9 mouse cellular contexts compared by ENCODE assay signal in the genomic region with DNA sequence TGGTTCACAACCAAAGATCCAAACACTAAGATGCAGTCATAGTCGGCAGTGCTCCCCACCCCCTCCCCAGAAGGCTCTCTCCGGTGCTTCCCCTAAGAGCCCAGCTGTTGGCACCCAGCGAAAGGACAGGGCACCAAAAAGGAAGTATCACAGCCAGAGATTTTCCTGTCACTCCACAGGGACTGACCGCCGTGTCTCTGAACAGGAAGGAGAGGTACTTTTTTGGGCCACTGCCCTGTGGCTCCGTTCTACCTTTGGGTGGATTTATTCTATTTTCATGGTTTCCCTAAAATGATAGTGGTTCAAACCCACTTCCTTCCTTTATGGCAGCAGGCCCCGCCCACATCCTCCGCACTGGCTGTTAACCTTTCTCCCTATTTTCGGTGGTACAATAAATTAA. TPM values are rescaled to one million over a fixed set of nuclear protein-coding genes. Genes with fewer than 3 reads are reported as not detected.
DNase-seq lines count a peak whose midpoint lies in the region; ATAC-seq lines count a peak whose summit lies in the region.
"Had no signal": no experiment of that assay in that cellular context is flagged by ENCODE, and none has a peak within 500 bp of the region (broad histone marks: within the 10 kb centered on the region; RNA-seq: fewer than 3 reads in every experiment).

No protein-coding gene starts in this region.

- no peak overlapping the region for H3K4me3 ChIP-seq in lung, embryonic 16.5 days (ENCODE audit: low read length)
- H3K4me3 ChIP-seq in intestine, embryonic 15.5 days (replicated peaks): no peak overlapping the region

- no peaks in the 10 kb centered on the region for H3K27me3 ChIP-seq in lung, embryonic 16.5 days (ENCODE audit: control insufficient read depth, insufficient read depth, low read depth, low read length)
- no peaks in the 10 kb centered on the region for H3K27me3 ChIP-seq in intestine, embryonic 15.5 days (replicated peaks)

- peak overlapping the region; percentile 35; the same call in 1 of the 2 replicates for H3K4me2 ChIP-seq in lung, embryonic 16.5 days (ENCODE audit: low read depth, low read length)
- peak overlapping the region; percentile 27 for H3K4me2 ChIP-seq in intestine, embryonic 15.5 days (replicated peaks)

- H3K36me3 ChIP-seq in lung, embryonic 16.5 days (ENCODE audit: control insufficient read depth, insufficient read depth, low read length): no peaks in the 10 kb centered on the region
- no peaks in the 10 kb centered on the region for H3K36me3 ChIP-seq in intestine, embryonic 15.5 days

- H3K9me3 ChIP-seq in lung, embryonic 16.5 days (ENCODE audit: control insufficient read depth, low read length): no peaks in the 10 kb centered on the region
- no peaks in the 10 kb centered on the region for H3K9me3 ChIP-seq in intestine, embryonic 15.5 days

- 50% methylated on average over 9 of the region's 9 CpGs for WGBS in lung, embryonic 16.5 days
- WGBS in intestine, embryonic 15.5 days: 36% methylated on average over 9 of the region's 9 CpGs

- peak; percentile 51; the same call in 1 of the 2 replicates for ATAC-seq in lung, embryonic 16.5 days (ENCODE audit: low read depth)
- peak; percentile 92 for ATAC-seq in activated CD4-positive, CD25-positive, alpha-beta regulatory T cell, adult 4 months
- ATAC-seq in intestine, embryonic 15.5 days: peak; percentile 20; the same call in 1 of the 2 replicates

- H3K27ac ChIP-seq in lung, embryonic 16.5 days (ENCODE audit: low read length): no peak overlapping the region
- no peak overlapping the region for H3K27ac ChIP-seq in intestine, embryonic 15.5 days

- no peak overlapping the region for H3K9ac ChIP-seq in lung, embryonic 16.5 days (ENCODE audit: low read length)
- no peak overlapping the region for H3K9ac ChIP-seq in intestine, embryonic 15.5 days

- no peak for DNase-seq in lung, postnatal 36 days
- peak; percentile 16 for DNase-seq in natural killer cell, adult 2 months (ENCODE audit: low spot score in 2 of 2)
- no peak for DNase-seq in ovary, postnatal 36 days (ENCODE audit: low spot score)
- no peak for DNase-seq in layer of hippocampus, adult 9-11 months
- no peak for DNase-seq in MN1 (ENCODE audit: low spot score)
- DNase-seq: cerebellum, postnatal 36 days had no signal

- H3K4me1 ChIP-seq in lung, embryonic 16.5 days (replicated peaks; ENCODE audit: control insufficient read depth, insufficient read depth, low read length): no peaks in the 10 kb centered on the region
- peaks cover 7% of the 10 kb centered on the region; the same call in 1 of the 2 replicates for H3K4me1 ChIP-seq in intestine, embryonic 15.5 days (replicated peaks)

RNA-seq across cellular contexts. Expression of a gene that starts 42.9 kb away (rescaled TPM):
- 18.4 and 20.3 TPM in 2 replicates for polyA plus RNA-seq in lung, embryonic 16.5 days (2015; fragmentation: Nextera tagmentation; extraction: Ambion mirVana)
- polyA plus RNA-seq in activated CD4-positive, CD25-positive, alpha-beta regulatory T cell, adult 4 months (2017; shearing (Covaris generic)): 1 to 10 TPM in 1 of 2 experiments, under 1 TPM in 1; 0.95 to 1.2 TPM
- 19.7 and 21.2 TPM in 2 replicates for polyA plus RNA-seq in intestine, embryonic 15.5 days (2015; fragmentation: Nextera tagmentation; extraction: Ambion mirVana)

Comparison
In these comparisons a context has a peak if more than half of its experiments do, and no peak if none do; other contexts are left out.
1. ATAC-seq: peak in every context shown above with its lines; median percentile 92 in activated CD4-positive, CD25-positive, alpha-beta regulatory T cell, adult 4 months; 51 in lung, embryonic 16.5 days; 20 in intestine, embryonic 15.5 days.
2. DNase-seq: peak in natural killer cell, adult 2 months (2 of 2); none in lung, postnatal 36 days (single experiment), ovary, postnatal 36 days (single experiment), layer of hippocampus, adult 9-11 months (single experiment) and MN1 (single experiment).